Comparison of ENCODE assay signal across 9 mouse cellular contexts in genomic region chr11:101259261-101259712, GRCm38 (mm10). TPM values are rescaled to one million over a fixed set of nuclear protein-coding genes. Genes with fewer than 3 reads are reported as not detected.
DNase-seq lines count a peak whose midpoint lies in the region; ATAC-seq lines count a peak whose summit lies in the region.
"Had no signal": no experiment of that assay in that cellular context is flagged by ENCODE, and none has a peak within 500 bp of the region (broad histone marks: within the 10 kb centered on the region; RNA-seq: fewer than 3 reads in every experiment).

No protein-coding gene starts in this region.

- peaks cover 30% of the 10 kb centered on the region for H3K4me1 ChIP-seq in embryonic facial prominence, embryonic 14.5 days (ENCODE audit: control insufficient read depth, insufficient read depth, low read length)
- peaks cover 46% of the 10 kb centered on the region for H3K4me1 ChIP-seq in limb, embryonic 12.5 days (replicated peaks)

- peak overlapping the region; percentile 95 for H3K4me2 ChIP-seq in embryonic facial prominence, embryonic 14.5 days (ENCODE audit: low read depth, low read length)
- H3K4me2 ChIP-seq in limb, embryonic 12.5 days, result peak overlapping the region; percentile 97

- peak overlapping the region; percentile 61; the same call in 1 of the 2 replicates for H3K4me3 ChIP-seq in embryonic facial prominence, embryonic 14.5 days (ENCODE audit: low read depth, low read length)
- H3K4me3 ChIP-seq in limb, embryonic 12.5 days (replicated peaks), result peak overlapping the region; percentile 59; the same call in 1 of the 2 replicates

- H3K36me3 ChIP-seq in embryonic facial prominence, embryonic 14.5 days (ENCODE audit: control insufficient read depth, insufficient read depth, low read length), result 0 out of 2 replicates have a peak, but pooled peaks cover 14% of the 10 kb centered on the region
- peaks cover 20% of the 10 kb centered on the region for H3K36me3 ChIP-seq in limb, embryonic 12.5 days

- H3K27me3 ChIP-seq in embryonic facial prominence, embryonic 14.5 days (replicated peaks; ENCODE audit: control insufficient read depth, insufficient read depth, low read length), result peaks cover 30% of the 10 kb centered on the region
- peaks cover 30% of the 10 kb centered on the region for H3K27me3 ChIP-seq in limb, embryonic 12.5 days
- H3K27me3 ChIP-seq: CH12.LX had no signal

- H3K9me3 ChIP-seq in embryonic facial prominence, embryonic 14.5 days (ENCODE audit: control insufficient read depth, low read length), result no peaks in the 10 kb centered on the region
- H3K9me3 ChIP-seq in limb, embryonic 12.5 days, result no peaks in the 10 kb centered on the region

- no peak for ATAC-seq in embryonic facial prominence, embryonic 14.5 days (ENCODE audit: low read depth)
- ATAC-seq in limb, embryonic 12.5 days (ENCODE audit: insufficient number of reproducible peaks, insufficient read depth, low FRiP score, low TSS enrichment, low read depth), result no peak

- 26% methylated on average over 6 of the region's 6 CpGs for WGBS in embryonic facial prominence, embryonic 14.5 days
- WGBS in limb, embryonic 12.5 days, result 24% methylated on average over 6 of the region's 6 CpGs

- H3K27ac ChIP-seq in embryonic facial prominence, embryonic 14.5 days (replicated peaks; ENCODE audit: low read depth, low read length), result peak overlapping the region; percentile 70
- peak overlapping the region; percentile 89 for H3K27ac ChIP-seq in limb, embryonic 12.5 days

- peak overlapping the region; percentile 70; the same call in 1 of the 2 replicates for H3K9ac ChIP-seq in embryonic facial prominence, embryonic 14.5 days (ENCODE audit: low read depth, low read length)
- H3K9ac ChIP-seq in limb, embryonic 12.5 days (replicated peaks), result peak overlapping the region; percentile 72; the same call in 1 of the 2 replicates

- DNase-seq in heart, adult 11 months, result peak; percentile 97
- no peak for DNase-seq in heart, adult 8-10 months (ENCODE audit: low spot score)
- peak; percentile 75 for DNase-seq in embryonic facial prominence, embryonic 14.5 days (ENCODE audit: low spot score)
- DNase-seq in kidney, adult 8-10 months, result peak; percentile 64 to 69
- peak; percentile 70 to 80 for DNase-seq in right cerebral cortex, postnatal 10 days (ENCODE audit: low spot score in 2 of 2)
- DNase-seq in adrenal gland, postnatal 4 days (ENCODE audit: low spot score in 2 of 2), result no peak
- DNase-seq in thymus, postnatal 4 days, result no peak

RNA-seq across cellular contexts. Expression of gene Wnk4, which starts 1.1 kb away (rescaled TPM):
- total RNA-seq in heart, adult 8-10 months (2022), result 10 to 100 TPM in 3 of 4 experiments, 1 to 10 TPM in 1; 7.6 to 16.6 (median 14.2) TPM
- 10.7 and 11.9 TPM in 2 replicates for polyA plus RNA-seq in embryonic facial prominence, embryonic 14.5 days (2014; fragmentation: Nextera tagmentation; extraction: Ambion mirVana)
- 9.4 and 12.4 TPM in 2 replicates for polyA plus RNA-seq in limb, embryonic 12.5 days (2016; fragmentation: Nextera tagmentation; extraction: Ambion mirVana)
- total RNA-seq in adrenal gland, postnatal 4 days (2021), result 10 to 100 TPM in 1 of 2 experiments, 1 to 10 TPM in 1; 3.8 to 20.0 TPM

RNA-seq across cellular contexts. Expression of gene Vps25, which starts 5.8 kb away (rescaled TPM):
- 100 to 1,000 TPM in 3 of 4 experiments, 10 to 100 TPM in 1; 88.4 to 109 (median 104) TPM for total RNA-seq in heart, adult 8-10 months (2022)
- polyA plus RNA-seq in embryonic facial prominence, embryonic 14.5 days (2014; fragmentation: Nextera tagmentation; extraction: Ambion mirVana), result 111 and 116 TPM in 2 replicates
- polyA plus RNA-seq in limb, embryonic 12.5 days (2016; fragmentation: Nextera tagmentation; extraction: Ambion mirVana), result 94.1 and 104 TPM in 2 replicates
- total RNA-seq in adrenal gland, postnatal 4 days (2021), result 100 to 1,000 TPM; 106 to 111 TPM

RNA-seq across cellular contexts. Expression of gene Ramp2, which starts 13.5 kb away (rescaled TPM):
- 10 to 100 TPM; 60.8 to 93.6 (median 83.9) TPM for total RNA-seq in heart, adult 8-10 months (2022)
- polyA plus RNA-seq in embryonic facial prominence, embryonic 14.5 days (2014; fragmentation: Nextera tagmentation; extraction: Ambion mirVana), result 128 and 154 TPM in 2 replicates
- polyA plus RNA-seq in limb, embryonic 12.5 days (2016; fragmentation: Nextera tagmentation; extraction: Ambion mirVana), result 53.0 and 61.5 TPM in 2 replicates
- total RNA-seq in adrenal gland, postnatal 4 days (2021), result 10 to 100 TPM; 85.7 to 96.0 TPM

RNA-seq across cellular contexts. Expression of gene Cntd1, which starts 19.5 kb away (rescaled TPM):
- total RNA-seq in heart, adult 8-10 months (2022), result under 1 TPM in 3 of 4 experiments, not detected in 1; 0.14 to 0.29 (median 0.22) TPM
- polyA plus RNA-seq in embryonic facial prominence, embryonic 14.5 days (2014; fragmentation: Nextera tagmentation; extraction: Ambion mirVana), result 0.90 and 1.6 TPM in 2 replicates
- 1.0 and 1.6 TPM in 2 replicates for polyA plus RNA-seq in limb, embryonic 12.5 days (2016; fragmentation: Nextera tagmentation; extraction: Ambion mirVana)
- 1 to 10 TPM; 1.1 to 1.3 TPM for total RNA-seq in adrenal gland, postnatal 4 days (2021)

RNA-seq across cellular contexts. Expression of gene Coa3, which starts 19.6 kb away (rescaled TPM):
- total RNA-seq in heart, adult 8-10 months (2022), result 100 to 1,000 TPM in 2 of 4 experiments, 10 to 100 TPM in 2; 93.0 to 105 (median 98.0) TPM
- 180 and 181 TPM in 2 replicates for polyA plus RNA-seq in embryonic facial prominence, embryonic 14.5 days (2014; fragmentation: Nextera tagmentation; extraction: Ambion mirVana)
- polyA plus RNA-seq in limb, embryonic 12.5 days (2016; fragmentation: Nextera tagmentation; extraction: Ambion mirVana), result 193 and 204 TPM in 2 replicates
- total RNA-seq in adrenal gland, postnatal 4 days (2021), result 10 to 100 TPM; 62.9 to 67.1 TPM

Comparison
In these comparisons a context has a peak if more than half of its experiments do, and no peak if none do; other contexts are left out.
1. DNase-seq: peak in heart, adult 11 months (single experiment), embryonic facial prominence, embryonic 14.5 days (single experiment), kidney, adult 8-10 months (2 of 2) and right cerebral cortex, postnatal 10 days (2 of 2); none in heart, adult 8-10 months (single experiment), adrenal gland, postnatal 4 days (0 of 2) and thymus, postnatal 4 days (single experiment).